Mouse (Mus musculus) ES-Bruce4 (cell line): Measurements from ENCODE around the gene Lin7c. TPM values are rescaled to one million over a fixed set of nuclear protein-coding genes. Genes with fewer than 3 reads are reported as not detected.
"Not testable (repeated sequence)": the region's sequence is repeated elsewhere in the genome, so short reads cannot be mapped to it uniquely, and the experiment has no call there.

Source experiments
- H3K27ac ChIP-seq: 2 replicates; pipeline ENCODE4 v1.5.1; 2012; ENCODE audit warnings: low read length, inconsistent platforms; ENCODE audit not compliant: insufficient read depth
- H3K27me3 ChIP-seq: 2 replicates; pipeline ENCODE4 v1.6.1; 2012; ENCODE audit warnings: mild to moderate bottlenecking, low read length, inconsistent platforms; ENCODE audit not compliant: control insufficient read depth, poor library complexity, insufficient read depth, severe bottlenecking
- H3K36me3 ChIP-seq: 2 replicates; pipeline ENCODE4 v1.6.1; 2012; ENCODE audit warnings: inconsistent platforms, mild to moderate bottlenecking, low read length, moderate library complexity; ENCODE audit not compliant: control insufficient read depth, poor library complexity, insufficient read depth, severe bottlenecking
- H3K4me1 ChIP-seq: one replicate; pipeline ENCODE4 v1.8.1; 2011; ENCODE audit warnings: low read length; ENCODE audit not compliant: control insufficient read depth, insufficient read depth
- H3K4me3 ChIP-seq: 2 replicates; pipeline ENCODE4 v1.5.1; 2011; ENCODE audit warnings: low read depth, mild to moderate bottlenecking, low read length
- H3K9ac ChIP-seq: 2 replicates; pipeline ENCODE4 v1.6.1; 2012; ENCODE audit warnings: low read depth, mild to moderate bottlenecking, inconsistent platforms; ENCODE audit not compliant: poor library complexity, severe bottlenecking
- H3K9me3 ChIP-seq: replicated peaks from 2 replicates; pipeline ENCODE4 v1.6.1; 2012; ENCODE audit warnings: mild to moderate bottlenecking, low read length, inconsistent platforms; ENCODE audit not compliant: control insufficient read depth, poor library complexity, insufficient read depth, severe bottlenecking
- CTCF ChIP-seq: IDR thresholded peaks from one replicate; pipeline ENCODE4 v1.8.1; 2011; ENCODE audit warnings: low read depth, low read length
- EP300 ChIP-seq: IDR thresholded peaks from 2 replicates; pipeline ENCODE4 v1.6.1; 2011; ENCODE audit warnings: low read depth, low read length; ENCODE audit not compliant: insufficient read depth
- POLR2A ChIP-seq: IDR thresholded peaks from one replicate; pipeline ENCODE4 v1.8.1; 2011; ENCODE audit warnings: low read length; ENCODE audit not compliant: insufficient read depth
- polyA plus RNA-seq: library from polyadenylated mRNA; stranded (reverse); fragments of >200 nt; gene quantifications from 2 replicates; pipeline ENCODE4 v1.2.4, GENCODE M21; 2011; ENCODE audit warnings: low read depth; ENCODE audit not compliant: missing spikeins, insufficient read depth, insufficient read length

Lin7c gene
- polyA plus RNA-seq, 1 experiment: 139 TPM

- H3K9me3 ChIP-seq: no peaks in the 10 kb centered on the region
- no peak overlapping the region for H3K9ac ChIP-seq
- no peaks in the 10 kb centered on the region for H3K27me3 ChIP-seq
- no peaks in the 10 kb centered on the region for H3K36me3 ChIP-seq
- TF ChIP-seq EP300 (no peak), CTCF (no peak), POLR2A (no peak)
- H3K4me3 ChIP-seq: no peak overlapping the region
- H3K4me1 ChIP-seq: no peaks in the 10 kb centered on the region
- H3K27ac ChIP-seq: no peak overlapping the region
These were observed 29.8 kb upstream of the Lin7c start for GRCm38 (mm10) chr2:109860832-109861231.

DNA sequence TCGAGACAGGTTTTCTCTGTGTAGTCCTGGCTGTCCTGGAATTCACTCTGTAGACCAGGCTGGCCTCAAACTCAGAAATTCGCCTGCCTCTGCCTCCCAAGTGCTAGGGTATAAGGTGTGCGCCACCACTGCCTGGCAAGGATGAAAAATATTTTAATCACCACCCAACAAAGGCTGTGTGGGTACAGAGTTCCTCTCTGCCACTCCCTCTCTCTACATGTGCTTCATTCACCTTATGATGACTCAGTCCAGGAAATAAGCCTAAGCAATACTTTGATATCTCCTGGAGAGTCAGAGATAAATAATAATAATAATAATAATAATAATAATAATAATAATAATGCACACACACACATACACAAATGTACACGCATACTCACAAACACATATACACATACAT lies 11.2 kb upstream of the Lin7c start:
- H3K4me3 ChIP-seq, H3K27ac ChIP-seq, H3K9ac ChIP-seq, H3K9me3 ChIP-seq, H3K36me3 ChIP-seq, H3K27me3 ChIP-seq, H3K4me1 ChIP-seq: not testable (repeated sequence)

GRCm38 (mm10) chr2:109881111-109881510 lies 9.5 kb upstream of the Lin7c start:
- TF ChIP-seq EP300: no peak
- TF ChIP-seq POLR2A: no peak
- TF ChIP-seq CTCF: no peak
- Histone ChIP-seq H3K4me1 (no peaks in the 10 kb centered on the region), H3K36me3 (no peaks in the 10 kb centered on the region), H3K9me3 (no peaks in the 10 kb centered on the region), H3K9ac (no peak overlapping the region), H3K27me3 (no peaks in the 10 kb centered on the region), H3K27ac (no peak overlapping the region), H3K4me3 (no peak overlapping the region)

GRCm38 (mm10) chr2:109881625-109882024 lies 9.0 kb upstream of the Lin7c start:
- Histone ChIP-seq H3K36me3 (no peaks in the 10 kb centered on the region), H3K4me3 (no peak overlapping the region), H3K9ac (no peak overlapping the region), H3K4me1 (no peaks in the 10 kb centered on the region), H3K27ac (no peak overlapping the region), H3K27me3 (no peaks in the 10 kb centered on the region), H3K9me3 (no peaks in the 10 kb centered on the region)
- no peak for TF ChIP-seq EP300
- no peak for TF ChIP-seq CTCF
- no peak for TF ChIP-seq POLR2A

DNA sequence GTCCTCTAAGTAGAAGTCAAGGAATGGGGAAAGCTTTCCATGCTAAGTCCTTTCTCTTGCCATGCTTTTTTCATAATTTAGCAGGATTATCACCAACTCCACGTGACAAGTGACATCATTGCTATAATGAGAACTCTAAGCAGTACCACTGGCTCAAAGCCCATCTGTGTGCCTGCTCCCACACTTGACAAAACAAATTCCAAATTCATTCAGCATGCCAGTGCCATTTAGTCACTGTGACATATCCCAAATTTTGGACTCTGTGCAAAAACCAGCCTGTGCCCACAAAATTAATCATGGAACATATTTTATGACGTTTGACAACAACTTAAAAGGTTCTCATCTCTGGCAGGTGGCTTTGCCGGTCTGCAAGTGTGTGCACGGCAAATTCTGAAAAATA lies 6.5 kb upstream of the Lin7c start:
- no peaks in the 10 kb centered on the region for H3K9me3 ChIP-seq
- H3K27ac ChIP-seq: no peak overlapping the region
- TF ChIP-seq EP300 (no peak), POLR2A (no peak), CTCF (no peak)
- H3K9ac ChIP-seq: no peak overlapping the region
- no peaks in the 10 kb centered on the region for H3K36me3 ChIP-seq
- no peaks in the 10 kb centered on the region for H3K4me1 ChIP-seq
- no peak overlapping the region for H3K4me3 ChIP-seq
- no peaks in the 10 kb centered on the region for H3K27me3 ChIP-seq

DNA sequence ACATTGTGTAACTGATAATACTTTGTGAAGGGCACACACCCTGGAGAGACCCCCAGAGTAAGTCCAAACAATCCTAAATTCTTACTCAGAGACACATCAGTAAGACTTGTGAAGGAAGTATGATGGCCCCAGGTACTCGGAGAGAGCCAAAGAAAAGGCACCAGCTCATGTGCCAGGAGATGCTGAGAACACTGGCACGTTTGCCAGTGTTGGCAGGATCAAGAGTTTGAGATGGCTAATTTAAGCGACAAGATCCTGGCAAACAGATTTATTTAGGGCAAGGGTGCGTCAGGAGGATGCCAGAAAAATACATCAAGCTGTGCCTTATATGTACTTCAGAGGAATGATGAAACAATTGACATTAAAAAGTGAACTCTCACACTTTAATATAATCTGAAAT lies 6.1 kb upstream of the Lin7c start:
- Histone ChIP-seq H3K27me3 (no peaks in the 10 kb centered on the region), H3K4me3 (no peak overlapping the region), H3K4me1 (no peaks in the 10 kb centered on the region), H3K9me3 (no peaks in the 10 kb centered on the region), H3K27ac (no peak overlapping the region), H3K36me3 (no peaks in the 10 kb centered on the region), H3K9ac (no peak overlapping the region)
- no peak for TF ChIP-seq EP300
- no peak for TF ChIP-seq POLR2A
- no peak for TF ChIP-seq CTCF
